Mouse (Mus musculus) 416B (cell line): ENCODE data around the gene Lin54.
A peak's percentile ranks its signal among the peaks of the same experiment; 100 is the strongest.

ENCODE experiments used
- DNase-seq: peaks from one replicate; pipeline ENCODE4 v3.0.0; 2011; ENCODE audit warnings: low read depth

Gene Lin54

DNA sequence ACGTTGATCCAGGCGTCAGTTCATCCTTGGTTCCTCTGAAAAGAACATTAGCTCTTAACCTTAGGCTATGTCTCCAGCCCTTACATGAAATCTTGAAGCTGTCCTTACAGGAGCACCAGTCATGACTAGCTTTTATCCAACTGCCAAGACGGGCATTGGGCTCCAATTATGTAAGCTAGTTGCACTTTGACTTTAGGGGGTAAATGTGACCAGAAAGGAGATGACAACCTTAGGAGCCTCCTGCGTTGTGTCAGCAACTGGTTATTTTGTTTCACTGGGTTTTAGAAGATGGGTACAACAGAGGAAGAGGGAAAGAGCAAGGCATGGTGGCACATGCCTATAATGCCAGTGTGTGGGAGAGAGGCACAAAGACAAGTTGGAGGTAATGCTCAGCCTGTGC is 81.6 kb downstream of the Lin54 start:
- no peak for DNase-seq

- no peak for DNase-seq
These were observed 82.4 kb downstream of the Lin54 start for GRCm38 (mm10) chr5:100418077-100418476.

- peak; percentile 98 for DNase-seq
These were observed 84.5 kb downstream of the Lin54 start, which contains the start of gene Sec31a for GRCm38 (mm10) chr5:100415761-100416590. TSS of gene Sec31a (minus strand) at chr5:100416234.

GRCm38 (mm10) chr5:100414474-100415196 is 85.8 kb downstream of the Lin54 start:
- no peak for DNase-seq

DNA sequence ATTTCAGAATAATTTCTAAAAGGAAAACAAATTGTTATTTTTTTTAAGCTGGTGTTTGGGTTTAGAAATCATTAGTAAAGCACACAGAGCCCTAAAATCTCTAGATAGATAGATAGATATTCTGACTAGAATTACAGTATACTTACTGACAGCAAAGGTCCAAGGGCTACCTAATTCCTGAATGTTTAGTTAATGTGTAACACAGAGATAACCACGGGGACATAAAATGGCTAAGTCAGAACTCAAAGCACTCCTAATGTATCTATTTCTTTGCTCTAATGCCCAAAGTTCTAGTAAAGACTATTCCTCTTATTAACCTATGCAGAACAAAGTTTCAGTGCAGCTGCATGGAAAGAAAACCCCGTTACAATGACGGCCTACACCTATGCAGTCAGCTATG is 87.6 kb downstream of the Lin54 start:
- DNase-seq: no peak

GRCm38 (mm10) chr5:100410281-100410680 is 90.2 kb downstream of the Lin54 start:
- peak; percentile 71 for DNase-seq

DNA sequence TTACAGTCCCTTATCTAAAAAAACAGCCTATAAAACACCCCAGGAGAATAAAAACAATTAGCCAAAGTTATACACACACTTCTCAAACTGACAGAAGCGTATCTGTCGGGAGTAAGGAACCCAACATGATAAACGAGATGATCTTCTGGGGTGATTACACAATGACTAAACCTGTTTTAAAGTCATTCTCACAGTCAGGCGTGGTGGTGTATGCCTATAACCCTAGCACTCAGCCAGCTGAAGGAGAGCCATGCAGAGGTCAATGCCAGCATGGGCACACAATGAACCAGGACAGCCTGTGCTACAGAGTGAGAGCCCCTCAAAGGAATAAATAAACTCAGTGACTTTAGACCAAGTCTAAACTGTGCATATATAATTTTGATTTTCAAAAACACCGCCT is 92.0 kb downstream of the Lin54 start:
- DNase-seq: no peak

DNA sequence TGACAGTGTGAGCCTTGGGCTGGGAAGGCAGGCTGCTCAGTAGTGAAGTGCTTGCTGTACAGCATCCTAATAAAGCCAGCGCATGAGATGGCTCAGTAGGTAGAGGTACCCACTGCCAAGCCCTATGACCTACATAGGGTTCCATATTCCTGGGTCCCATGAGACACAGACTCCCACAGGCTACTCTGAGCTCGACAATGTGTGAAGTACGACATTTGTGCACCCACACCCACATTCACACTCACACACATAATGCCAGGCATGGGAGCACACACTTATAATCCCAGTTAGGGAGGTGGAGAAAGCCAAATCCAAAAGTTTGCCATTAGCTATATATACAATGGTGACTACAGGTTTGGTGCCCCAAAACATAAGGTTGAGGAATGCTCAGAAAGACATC is 103.7 kb downstream of the Lin54 start:
- DNase-seq: no peak

DNA sequence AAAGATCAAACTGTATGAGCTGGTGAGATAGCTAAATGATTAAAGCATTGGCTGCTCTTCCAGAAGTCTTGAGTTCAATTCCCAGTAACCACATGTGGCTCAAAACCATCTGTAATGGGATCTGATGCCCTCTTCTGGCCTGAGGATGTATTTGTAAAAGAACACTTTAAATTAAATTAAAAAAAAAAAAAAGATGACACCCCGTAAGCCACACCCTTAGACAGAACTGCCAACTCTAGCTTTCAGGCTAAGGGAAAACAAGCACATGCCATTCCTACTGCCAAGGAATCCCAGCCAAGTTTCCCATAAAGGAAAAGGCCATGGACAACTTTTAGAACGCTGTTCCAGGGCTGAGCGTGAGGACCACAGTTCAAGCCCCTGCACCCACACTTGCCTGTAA is 106.8 kb downstream of the Lin54 start:
- DNase-seq: peak; percentile 49

DNA sequence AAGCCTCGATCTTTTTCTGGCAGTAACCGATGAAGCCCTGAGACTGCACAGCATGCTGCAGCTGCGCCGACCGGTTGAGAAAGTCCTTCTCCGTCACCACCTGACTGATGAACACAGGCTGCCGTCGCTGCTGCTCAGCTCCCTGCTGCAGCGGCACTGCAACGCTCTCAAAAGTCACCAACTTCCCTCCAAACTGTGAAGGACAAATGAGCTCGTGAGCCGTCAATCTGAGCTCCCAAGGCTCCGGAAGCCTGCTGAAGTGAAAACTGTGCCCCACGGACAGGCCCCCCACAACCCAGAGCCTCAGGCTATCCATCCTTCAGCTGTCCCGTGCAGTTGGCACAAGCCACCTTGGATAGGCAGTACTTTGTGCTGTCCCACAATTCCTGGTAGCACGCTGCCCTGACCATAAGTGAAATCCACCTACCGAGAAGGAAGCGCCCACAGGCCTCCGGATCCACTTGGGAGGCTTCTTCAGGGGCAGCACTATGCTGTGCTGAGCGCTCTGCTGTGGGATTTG is 107.9 kb downstream of the Lin54 start:
- DNase-seq: no peak
